Mouse (Mus musculus): ENCODE results near the gene Idh1. TPM values are rescaled to one million over a fixed set of nuclear protein-coding genes. Genes with fewer than 3 reads are reported as not detected.

Idh1 gene
- polyA plus RNA-seq, 1 experiment from 2014 or later, result 121 TPM

DNA sequence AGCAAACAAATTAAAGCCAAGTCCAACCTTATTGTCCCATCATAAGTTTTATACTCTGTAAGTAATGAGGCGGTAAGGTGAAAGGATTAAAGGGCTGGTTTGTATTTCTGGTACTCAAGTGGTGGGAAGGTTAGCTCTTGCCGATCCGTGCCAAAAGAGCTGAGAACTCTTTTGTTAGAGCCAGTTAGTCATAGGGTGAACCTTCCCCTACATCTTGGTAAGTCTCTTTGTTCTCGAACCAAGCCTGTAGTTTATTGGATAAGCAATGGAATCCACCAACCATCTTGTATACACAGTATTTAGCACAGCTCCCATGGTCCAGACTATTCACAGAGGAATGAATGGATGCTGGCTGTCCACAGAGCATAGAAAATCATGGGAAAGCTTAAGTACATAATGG, 14.7 kb downstream of the Idh1 start:
- no peak overlapping the region for H3K4me2 ChIP-seq (ENCODE audit: low read depth, low read length)
- WGBS (ENCODE audit: insufficient replicate concordance), result 83% methylated on average over 4 of the region's 4 CpGs
- ATAC-seq (no peak), DNase-seq (no peak)
- peaks cover 19% of the 10 kb centered on the region for H3K4me1 ChIP-seq (ENCODE audit: insufficient read depth)
- H3K27ac ChIP-seq (ENCODE audit: low read depth), result no peak overlapping the region
- H3K9me3 ChIP-seq (ENCODE audit: low read length), result no peaks in the 10 kb centered on the region
- TF ChIP-seq CTCF (IDR thresholded peaks at IDR 0.05; ENCODE audit: low read depth), result no peak
- TF ChIP-seq EP300 (IDR thresholded peaks at IDR 0.05; ENCODE audit: low read depth), result no peak
- peaks cover 43% of the 10 kb centered on the region for H3K36me3 ChIP-seq (replicated peaks; ENCODE audit: insufficient read depth, low read length)
- no peak overlapping the region for H3K4me3 ChIP-seq (ENCODE audit: low read depth, low read length)
- no peaks in the 10 kb centered on the region for H3K27me3 ChIP-seq (ENCODE audit: insufficient read depth, low read length)
- no peak overlapping the region for H3K9ac ChIP-seq (replicated peaks)

DNA sequence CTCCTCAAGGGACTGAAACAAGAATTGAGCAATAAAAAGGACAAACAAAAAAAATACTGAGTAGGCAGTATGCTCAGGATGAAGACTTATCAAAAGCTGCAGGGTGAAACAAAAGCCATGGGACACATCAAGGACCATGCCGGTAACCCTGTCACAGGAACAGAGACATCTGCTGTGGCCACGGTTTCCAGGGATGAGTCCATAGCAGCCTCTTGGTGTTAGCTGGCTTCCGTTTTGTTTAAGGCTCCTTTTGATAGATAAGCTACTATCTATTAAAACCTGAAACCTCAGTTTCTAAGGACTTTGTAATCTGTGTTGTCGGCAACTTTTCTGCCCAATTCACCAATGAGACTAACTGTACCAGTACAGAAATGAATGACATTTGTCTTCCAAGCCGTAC, 16.4 kb downstream of the Idh1 start:
- H3K9me3 ChIP-seq (ENCODE audit: low read length), result no peaks in the 10 kb centered on the region
- H3K27ac ChIP-seq (ENCODE audit: low read depth), result no peak overlapping the region
- H3K4me2 ChIP-seq (ENCODE audit: low read depth, low read length), result no peak overlapping the region
- no peaks in the 10 kb centered on the region for H3K27me3 ChIP-seq (ENCODE audit: insufficient read depth, low read length)
- peaks cover 52% of the 10 kb centered on the region for H3K36me3 ChIP-seq (replicated peaks; ENCODE audit: insufficient read depth, low read length)
- peaks cover 13% of the 10 kb centered on the region for H3K4me1 ChIP-seq (ENCODE audit: insufficient read depth)
- ATAC-seq (no peak), DNase-seq (no peak)
- TF ChIP-seq CTCF (IDR thresholded peaks at IDR 0.05; ENCODE audit: low read depth) (no peak), EP300 (IDR thresholded peaks at IDR 0.05; ENCODE audit: low read depth) (no peak)
- WGBS (ENCODE audit: insufficient replicate concordance), result 59% methylated on average over 5 of the region's 5 CpGs
- H3K4me3 ChIP-seq (ENCODE audit: low read depth, low read length), result no peak overlapping the region
- no peak overlapping the region for H3K9ac ChIP-seq (replicated peaks)

DNA sequence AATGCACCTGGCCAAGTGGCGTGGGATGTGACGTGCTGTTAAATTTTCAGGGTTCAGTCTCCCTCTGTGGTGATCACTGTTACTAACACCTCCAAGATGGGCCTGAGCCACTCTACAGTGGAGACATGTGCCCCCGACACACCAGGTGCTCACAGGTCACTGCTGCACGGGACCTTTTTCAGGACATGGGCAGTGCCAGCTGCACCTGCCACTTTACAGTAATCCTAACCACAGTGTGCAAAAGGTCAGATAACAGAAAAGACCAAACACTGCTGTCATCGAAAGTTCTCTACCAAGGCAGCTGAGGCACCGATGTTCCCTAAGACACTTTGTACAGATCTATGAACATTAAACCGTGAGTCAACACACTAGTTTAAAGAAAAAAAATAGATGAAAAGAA, 16.8 kb downstream of the Idh1 start:
- Histone ChIP-seq H3K4me2 (ENCODE audit: low read depth, low read length) (no peak overlapping the region), H3K36me3 (replicated peaks; ENCODE audit: insufficient read depth, low read length) (peaks cover 54% of the 10 kb centered on the region), H3K27ac (ENCODE audit: low read depth) (no peak overlapping the region), H3K9me3 (ENCODE audit: low read length) (no peaks in the 10 kb centered on the region), H3K4me1 (ENCODE audit: insufficient read depth) (peaks cover 13% of the 10 kb centered on the region), H3K4me3 (ENCODE audit: low read depth, low read length) (no peak overlapping the region), H3K9ac (replicated peaks) (no peak overlapping the region), H3K27me3 (ENCODE audit: insufficient read depth, low read length) (no peaks in the 10 kb centered on the region)
- 70% methylated on average over 7 of the region's 7 CpGs for WGBS (ENCODE audit: insufficient replicate concordance)
- no peak for TF ChIP-seq CTCF (IDR thresholded peaks at IDR 0.05; ENCODE audit: low read depth)
- TF ChIP-seq EP300 (IDR thresholded peaks at IDR 0.05; ENCODE audit: low read depth), result no peak
- no peak for ATAC-seq
- no peak for DNase-seq

DNA sequence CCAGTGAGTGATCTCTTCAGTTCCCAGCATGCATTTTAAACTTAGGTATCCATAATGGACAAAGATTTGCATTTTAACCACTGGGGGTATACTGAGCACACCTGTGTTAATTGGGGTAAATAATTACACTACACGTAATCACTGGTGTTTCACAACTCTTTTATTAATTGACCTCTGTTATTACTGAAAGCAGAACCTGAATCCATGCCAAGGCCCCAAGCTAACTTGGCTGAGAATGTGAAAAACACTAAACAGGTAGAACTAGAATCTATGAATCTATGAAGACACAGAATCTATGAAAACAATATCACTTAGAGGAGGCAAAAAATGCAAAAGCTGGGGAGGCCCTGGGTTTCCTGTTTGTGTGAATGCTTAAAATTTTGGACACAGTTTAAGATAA, 18.8 kb downstream of the Idh1 start:
- Histone ChIP-seq H3K4me3 (ENCODE audit: low read depth, low read length) (no peak overlapping the region), H3K36me3 (replicated peaks; ENCODE audit: insufficient read depth, low read length) (peaks cover 58% of the 10 kb centered on the region), H3K9ac (replicated peaks) (no peak overlapping the region), H3K27me3 (ENCODE audit: insufficient read depth, low read length) (no peaks in the 10 kb centered on the region), H3K9me3 (ENCODE audit: low read length) (no peaks in the 10 kb centered on the region), H3K4me1 (ENCODE audit: insufficient read depth) (0 out of 2 replicates have a peak, but pooled peaks cover 4% of the 10 kb centered on the region), H3K4me2 (ENCODE audit: low read depth, low read length) (no peak overlapping the region), H3K27ac (ENCODE audit: low read depth) (no peak overlapping the region)
- ATAC-seq (no peak), DNase-seq (no peak)
- no peak for TF ChIP-seq EP300 (IDR thresholded peaks at IDR 0.05; ENCODE audit: low read depth)
- TF ChIP-seq CTCF (IDR thresholded peaks at IDR 0.05; ENCODE audit: low read depth), result no peak
- 82% methylated on average over 1 of the region's 1 CpGs for WGBS (ENCODE audit: insufficient replicate concordance)

DNA sequence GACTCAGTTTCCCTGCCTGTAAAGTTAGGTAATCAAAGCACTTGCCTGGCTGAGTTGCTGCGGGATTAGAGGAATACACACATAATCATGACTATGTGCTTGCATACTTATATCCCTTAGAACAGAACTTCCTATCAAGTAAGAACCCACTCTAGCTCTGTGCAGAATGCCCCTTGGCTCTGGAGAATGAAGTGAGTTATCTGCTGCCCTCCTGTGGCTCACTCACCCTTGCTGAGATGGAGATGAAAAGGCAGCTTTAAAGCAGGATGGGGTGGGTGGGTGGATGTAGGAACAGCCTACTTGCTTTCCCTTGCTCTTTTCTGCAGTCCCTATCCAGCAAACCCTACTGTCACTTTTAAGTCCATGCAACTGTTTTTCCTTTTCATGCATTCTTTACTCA, 24.1 kb downstream of the Idh1 start:
- Histone ChIP-seq H3K4me3 (ENCODE audit: low read depth, low read length) (no peak overlapping the region), H3K27ac (ENCODE audit: low read depth) (no peak overlapping the region), H3K27me3 (ENCODE audit: insufficient read depth, low read length) (no peaks in the 10 kb centered on the region), H3K9ac (replicated peaks) (no peak overlapping the region), H3K4me2 (ENCODE audit: low read depth, low read length) (no peak overlapping the region), H3K4me1 (ENCODE audit: insufficient read depth) (no peaks in the 10 kb centered on the region), H3K36me3 (replicated peaks; ENCODE audit: insufficient read depth, low read length) (peaks cover 71% of the 10 kb centered on the region), H3K9me3 (ENCODE audit: low read length) (no peaks in the 10 kb centered on the region)
- ATAC-seq (no peak), DNase-seq (no peak)
- WGBS (ENCODE audit: insufficient replicate concordance), result 81% methylated on average over 1 of the region's 1 CpGs
- 0 out of 2 replicates have a peak, but pooled peaks have one; percentile 17 for TF ChIP-seq CTCF (IDR thresholded peaks at IDR 0.05; ENCODE audit: low read depth)
- no peak for TF ChIP-seq EP300 (IDR thresholded peaks at IDR 0.05; ENCODE audit: low read depth)

DNA sequence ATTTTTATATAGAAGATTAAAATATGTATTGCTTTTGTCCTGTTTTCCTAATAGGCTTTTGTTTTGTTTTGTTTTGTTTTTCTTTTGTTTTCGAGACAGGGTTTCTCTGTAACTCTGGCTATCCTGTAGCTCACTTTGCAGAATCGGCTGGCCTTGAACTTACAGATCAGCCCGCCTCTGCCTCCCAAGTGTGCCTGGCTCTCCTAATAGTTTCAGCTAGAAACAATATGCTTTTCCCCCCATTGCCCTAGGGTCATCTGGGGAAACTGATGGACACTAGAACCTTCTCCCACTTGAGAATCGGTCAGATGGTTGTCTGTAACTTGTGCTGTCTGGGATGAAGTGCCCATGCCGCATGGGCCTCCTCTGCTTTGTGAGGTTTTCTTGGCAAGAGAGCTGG, 30.2 kb downstream of the Idh1 start:
- DNase-seq (no peak), ATAC-seq (no peak)
- WGBS (ENCODE audit: insufficient replicate concordance), result 72% methylated on average over 5 of the region's 5 CpGs
- Histone ChIP-seq H3K27me3 (ENCODE audit: insufficient read depth, low read length) (no peaks in the 10 kb centered on the region), H3K4me1 (ENCODE audit: insufficient read depth) (no peaks in the 10 kb centered on the region), H3K9me3 (ENCODE audit: low read length) (no peaks in the 10 kb centered on the region), H3K4me2 (ENCODE audit: low read depth, low read length) (no peak overlapping the region), H3K27ac (ENCODE audit: low read depth) (no peak overlapping the region), H3K4me3 (ENCODE audit: low read depth, low read length) (no peak overlapping the region), H3K9ac (replicated peaks) (no peak overlapping the region), H3K36me3 (replicated peaks; ENCODE audit: insufficient read depth, low read length) (peaks cover 27% of the 10 kb centered on the region)
- no peak for TF ChIP-seq EP300 (IDR thresholded peaks at IDR 0.05; ENCODE audit: low read depth)

DNA sequence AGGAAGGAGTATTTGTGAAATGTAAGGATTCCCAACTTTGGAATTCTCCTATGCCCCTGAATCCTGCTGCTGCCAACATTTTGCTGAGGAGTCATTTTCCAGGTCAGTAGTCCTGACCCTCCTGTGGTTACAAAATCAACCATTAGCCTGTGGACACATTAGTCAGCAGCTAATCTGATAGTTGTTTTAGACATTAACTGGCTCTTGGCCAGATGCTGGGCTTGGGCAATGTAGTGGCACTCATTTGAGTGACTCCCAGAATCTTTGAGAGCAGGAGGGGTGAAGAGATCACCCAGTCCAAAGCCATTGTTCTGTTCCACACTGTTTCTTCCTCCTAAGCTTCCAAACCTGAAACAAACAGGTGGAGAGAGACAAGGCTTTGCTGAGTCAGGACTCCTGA, 31.5 kb downstream of the Idh1 start:
- Histone ChIP-seq H3K27ac (ENCODE audit: low read depth) (no peak overlapping the region), H3K9ac (replicated peaks) (no peak overlapping the region), H3K4me3 (ENCODE audit: low read depth, low read length) (no peak overlapping the region), H3K36me3 (replicated peaks; ENCODE audit: insufficient read depth, low read length) (peaks cover 16% of the 10 kb centered on the region), H3K4me1 (ENCODE audit: insufficient read depth) (no peaks in the 10 kb centered on the region), H3K4me2 (ENCODE audit: low read depth, low read length) (no peak overlapping the region), H3K9me3 (ENCODE audit: low read length) (no peaks in the 10 kb centered on the region), H3K27me3 (ENCODE audit: insufficient read depth, low read length) (no peaks in the 10 kb centered on the region)
- ATAC-seq (peak; percentile 95), DNase-seq (peak; percentile 71)
- TF ChIP-seq EP300 (IDR thresholded peaks at IDR 0.05; ENCODE audit: low read depth) (no peak), CTCF (IDR thresholded peaks at IDR 0.05; ENCODE audit: low read depth) (no peak)

Data from liver, postnatal 0 days (tissue).